Mouse (Mus musculus) stomach, embryonic 16.5 days (tissue): Measurements from ENCODE around the gene Alg5. TPM values are rescaled to one million over a fixed set of nuclear protein-coding genes. Genes with fewer than 3 reads are reported as not detected.
A peak's percentile ranks its signal among the peaks of the same experiment; 100 is the strongest.

ENCODE experiments used
- ATAC-seq: fragments of 200-750 bp; cut with Nextera tagmentation; 2 replicates; pipeline ENCODE4 v1.8.0; 2017; ENCODE audit warnings: moderate number of reproducible peaks, moderate TSS enrichment; ENCODE audit not compliant: insufficient read depth, low FRiP score
- H3K27ac ChIP-seq: fragments of 300-500 bp; sonication (generic); 2 replicates; pipeline ENCODE4 v1.5.1; 2014; ENCODE audit warnings: low read length
- H3K27me3 ChIP-seq: fragments of 300-500 bp; sonication (generic); 2 replicates; pipeline ENCODE4 v1.6.1; 2014; ENCODE audit warnings: low read length, control low read depth, mixed read lengths; ENCODE audit not compliant: control insufficient read depth, insufficient read depth
- H3K36me3 ChIP-seq: fragments of 300-500 bp; sonication (generic); 2 replicates; pipeline ENCODE4 v1.6.1; 2014; ENCODE audit warnings: low read length; ENCODE audit not compliant: control insufficient read depth, insufficient read depth
- H3K4me1 ChIP-seq: fragments of 300-500 bp; sonication (generic); 2 replicates; pipeline ENCODE4 v1.6.1; 2014; ENCODE audit warnings: low read length, control low read depth, mixed read lengths; ENCODE audit not compliant: control insufficient read depth, insufficient read depth
- H3K4me2 ChIP-seq: fragments of 300-500 bp; sonication (generic); 2 replicates; pipeline ENCODE4 v1.6.1; 2014; ENCODE audit warnings: low read depth, low read length, mixed read lengths
- H3K4me3 ChIP-seq: fragments of 300-500 bp; sonication (generic); replicated peaks from 2 replicates; pipeline ENCODE4 v1.5.1; 2014; ENCODE audit warnings: mild to moderate bottlenecking, low read length
- H3K9ac ChIP-seq: fragments of 300-500 bp; sonication (generic); 2 replicates; pipeline ENCODE4 v1.6.1; 2014; ENCODE audit warnings: low read length
- H3K9me3 ChIP-seq: fragments of 300-500 bp; sonication (generic); replicated peaks from 2 replicates; pipeline ENCODE4 v1.6.1; 2016; ENCODE audit warnings: low read length, control low read depth; ENCODE audit not compliant: control insufficient read depth
- WGBS: fragments of 180-500 bp; shearing (Covaris S2); extraction: QIAGEN DNeasy Blood & Tissue Kit; methylation state at CpG from one replicate; pipeline ENCODE4 v1.1.7; 2014; 5-methylcytosine and 5-hydroxymethylcytosine counted together
- polyA plus RNA-seq: library from polyadenylated mRNA; unstranded; fragments of >200 nt; fragmentation: Nextera tagmentation; extraction: Ambion mirVana; gene quantifications from 2 replicates; pipeline ENCODE4 v1.2.1, GENCODE M21; 2015

Alg5 gene
- polyA plus RNA-seq, 1 experiment from 2014 or later = 63.6 TPM

DNA sequence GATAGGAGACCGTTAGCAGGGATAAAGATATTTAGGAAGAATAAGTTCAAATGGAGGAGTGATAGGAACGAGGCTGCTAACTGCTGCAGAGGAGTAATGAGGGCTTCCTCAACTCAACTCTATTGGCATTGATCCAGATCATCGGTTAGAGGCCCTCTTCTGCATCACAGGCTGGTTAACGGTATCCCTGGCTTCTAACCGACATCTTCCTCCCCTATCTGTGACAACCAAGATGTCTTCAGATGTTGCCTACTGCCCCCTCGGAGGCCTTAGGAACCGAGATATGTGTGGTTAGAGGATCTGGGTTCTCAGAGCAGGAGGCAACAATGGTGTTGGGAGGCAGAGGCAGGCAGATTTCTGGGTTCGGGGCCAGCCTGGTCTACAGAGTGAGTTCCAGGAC, 33.3 kb downstream of the Alg5 start:
- no peaks in the 10 kb centered on the region for H3K27me3 ChIP-seq
- no peak overlapping the region for H3K4me2 ChIP-seq
- no peaks in the 10 kb centered on the region for H3K36me3 ChIP-seq
- ATAC-seq = no peak
- H3K27ac ChIP-seq = no peak overlapping the region
- no peak overlapping the region for H3K9ac ChIP-seq
- H3K4me3 ChIP-seq = no peak overlapping the region
- 82% methylated on average over 8 of the region's 8 CpGs for WGBS
- peaks cover 3% of the 10 kb centered on the region; the same call in 1 of the 2 replicates for H3K9me3 ChIP-seq
- peaks cover 7% of the 10 kb centered on the region for H3K4me1 ChIP-seq

DNA sequence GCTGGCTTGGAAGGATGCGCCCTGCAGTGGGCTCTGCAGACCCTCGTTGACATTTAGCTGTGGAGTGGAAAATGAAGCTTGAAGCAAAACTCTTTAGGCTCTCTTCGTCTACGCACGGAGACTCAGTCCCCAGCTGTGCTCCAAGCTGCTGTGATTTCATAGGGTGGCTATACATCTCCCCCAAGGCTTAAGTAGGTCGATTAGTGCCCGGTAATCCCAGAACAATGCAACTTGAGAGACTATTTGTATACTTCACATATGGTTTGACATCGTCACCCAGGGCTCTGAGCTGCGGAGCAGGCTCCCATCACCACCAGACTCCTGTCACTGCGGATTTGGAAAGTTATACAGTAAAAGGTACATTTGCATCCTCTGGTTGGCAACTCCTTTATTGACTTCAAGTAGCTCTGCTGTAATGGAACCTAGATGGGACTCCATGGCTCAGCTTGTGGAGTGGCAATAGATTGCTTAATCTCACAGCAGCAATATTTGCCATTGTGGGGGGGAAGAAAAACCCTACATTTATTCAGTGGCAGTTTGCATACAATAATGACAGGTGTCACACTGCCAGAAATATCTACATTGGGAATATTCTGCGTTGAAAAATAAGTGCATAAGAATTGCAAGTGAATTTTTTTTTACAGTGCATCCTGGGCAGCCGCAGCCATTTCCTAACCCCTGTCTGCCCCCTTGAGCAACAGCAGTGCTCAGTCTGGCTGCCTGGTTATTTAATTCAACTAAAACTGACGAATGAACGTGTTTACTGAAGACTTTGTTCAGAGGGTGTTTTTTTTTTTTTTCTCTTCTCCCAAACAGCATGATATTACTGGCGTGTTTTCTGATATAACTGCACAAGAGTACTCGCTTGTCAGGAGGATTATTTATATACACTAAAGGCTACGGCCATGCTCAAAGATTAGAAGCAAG, 34.3 kb downstream of the Alg5 start:
- 57% methylated on average over 17 of the region's 17 CpGs for WGBS

DNA sequence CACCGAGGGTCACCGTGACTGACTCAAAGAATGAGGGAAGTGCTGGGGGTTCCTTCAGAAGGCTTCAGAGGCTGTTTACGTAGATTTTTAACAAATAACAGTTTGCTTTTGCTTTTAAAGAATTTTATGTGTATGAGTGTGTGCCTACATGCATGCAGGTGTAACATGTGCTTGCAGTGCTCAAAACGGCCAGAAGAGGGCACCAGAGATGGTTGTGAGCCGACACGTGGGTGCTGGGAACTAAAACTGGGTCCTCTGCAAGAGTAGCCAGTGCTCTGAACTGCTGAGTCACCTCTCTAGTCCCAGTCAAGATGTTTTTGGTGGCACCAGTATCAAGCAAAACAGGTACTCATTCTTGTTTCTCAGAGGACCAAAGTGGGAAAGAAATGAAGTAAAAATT, 38.3 kb downstream of the Alg5 start:
- Histone ChIP-seq H3K27ac (no peak overlapping the region), H3K4me2 (no peak overlapping the region), H3K27me3 (no peaks in the 10 kb centered on the region), H3K4me3 (no peak overlapping the region), H3K9me3 (peaks cover 5% of the 10 kb centered on the region; the same call in 1 of the 2 replicates), H3K9ac (no peak overlapping the region), H3K4me1 (peaks cover 10% of the 10 kb centered on the region), H3K36me3 (no peaks in the 10 kb centered on the region)
- 86% methylated on average over 6 of the region's 6 CpGs for WGBS
- no peak for ATAC-seq

More for the DNA sequence above, 34.3 kb downstream of the Alg5 start:
- Histone ChIP-seq H3K4me1 (peaks cover 8% of the 10 kb centered on the region), H3K27me3 (no peaks in the 10 kb centered on the region), H3K9ac (no peak overlapping the region), H3K27ac (no peak overlapping the region), H3K4me3 (no peak overlapping the region), H3K9me3 (peaks cover 5% of the 10 kb centered on the region; the same call in 1 of the 2 replicates), H3K4me2 (no peak overlapping the region), H3K36me3 (no peaks in the 10 kb centered on the region)
- no peak for ATAC-seq

DNA sequence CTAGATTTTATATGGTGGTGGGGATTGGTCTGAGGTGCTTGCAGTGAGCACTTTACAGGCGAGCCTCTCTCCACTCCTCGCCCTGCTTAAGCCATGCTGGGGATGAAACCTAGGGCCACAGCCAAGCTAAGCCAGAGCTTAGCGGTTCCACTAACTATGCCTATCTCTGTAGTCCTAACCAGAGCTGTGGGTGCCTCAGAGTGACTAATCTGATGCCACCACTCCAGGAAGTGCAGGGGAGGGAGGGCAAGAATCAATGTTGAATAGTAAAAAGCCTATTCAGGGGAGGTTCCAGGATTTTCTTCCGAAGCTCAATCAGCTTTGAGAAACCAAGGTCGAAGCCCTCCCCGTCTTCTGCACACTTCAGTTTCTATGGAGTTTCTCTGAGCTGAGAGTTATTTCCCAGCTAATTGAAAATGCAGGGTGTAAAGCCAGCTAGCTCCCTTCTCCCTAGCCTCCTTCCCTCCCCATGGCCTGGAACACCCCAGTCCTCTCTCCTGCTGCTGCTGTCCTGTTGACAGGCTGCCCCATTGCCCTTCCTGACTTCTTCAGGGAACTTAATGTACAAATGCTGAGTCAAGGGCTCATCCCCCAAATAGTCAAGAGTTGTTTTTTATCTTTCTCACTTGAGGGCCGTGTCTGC, 40.8 kb downstream of the Alg5 start:
- Histone ChIP-seq H3K9ac (no peak overlapping the region), H3K27me3 (no peaks in the 10 kb centered on the region), H3K9me3 (peaks cover 5% of the 10 kb centered on the region; the same call in 1 of the 2 replicates), H3K4me1 (0 out of 2 replicates have a peak, but pooled peaks cover 3% of the 10 kb centered on the region), H3K4me2 (no peak overlapping the region), H3K36me3 (no peaks in the 10 kb centered on the region), H3K4me3 (no peak overlapping the region), H3K27ac (no peak overlapping the region)
- ATAC-seq = 0 out of 2 replicates have a peak, but pooled peaks have one; percentile 37
- WGBS = 65% methylated on average over 7 of the region's 7 CpGs

DNA sequence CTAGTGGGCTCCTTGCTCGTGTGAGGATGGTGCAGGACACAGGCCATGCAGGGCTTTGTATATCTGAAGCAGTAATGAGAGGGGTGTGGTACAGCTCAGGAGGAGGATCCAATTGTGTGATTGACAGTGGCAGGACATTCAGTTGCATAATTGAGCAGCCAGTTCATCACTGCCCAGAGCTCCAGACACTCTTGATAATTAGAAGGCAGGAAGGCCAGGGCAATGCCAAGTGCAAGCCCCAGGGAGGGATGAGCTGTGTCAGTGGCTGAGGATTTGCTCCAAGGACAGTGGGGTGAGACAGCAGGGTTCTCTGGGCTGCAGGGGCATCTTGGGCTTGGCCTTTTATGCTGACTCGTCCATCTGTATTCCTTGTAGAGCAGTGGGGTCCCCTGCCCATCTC, 55.3 kb downstream of the Alg5 start:
- H3K27me3 ChIP-seq = no peaks in the 10 kb centered on the region
- no peaks in the 10 kb centered on the region; the same call in 1 of the 2 replicates for H3K36me3 ChIP-seq
- H3K4me3 ChIP-seq = no peak overlapping the region
- H3K9ac ChIP-seq = no peak overlapping the region
- 65% methylated on average over 2 of the region's 2 CpGs for WGBS
- H3K4me2 ChIP-seq = no peak overlapping the region
- no peaks in the 10 kb centered on the region for H3K4me1 ChIP-seq
- H3K27ac ChIP-seq = no peak overlapping the region
- H3K9me3 ChIP-seq = peaks cover 11% of the 10 kb centered on the region; the same call in 1 of the 2 replicates
- ATAC-seq = no peak

DNA sequence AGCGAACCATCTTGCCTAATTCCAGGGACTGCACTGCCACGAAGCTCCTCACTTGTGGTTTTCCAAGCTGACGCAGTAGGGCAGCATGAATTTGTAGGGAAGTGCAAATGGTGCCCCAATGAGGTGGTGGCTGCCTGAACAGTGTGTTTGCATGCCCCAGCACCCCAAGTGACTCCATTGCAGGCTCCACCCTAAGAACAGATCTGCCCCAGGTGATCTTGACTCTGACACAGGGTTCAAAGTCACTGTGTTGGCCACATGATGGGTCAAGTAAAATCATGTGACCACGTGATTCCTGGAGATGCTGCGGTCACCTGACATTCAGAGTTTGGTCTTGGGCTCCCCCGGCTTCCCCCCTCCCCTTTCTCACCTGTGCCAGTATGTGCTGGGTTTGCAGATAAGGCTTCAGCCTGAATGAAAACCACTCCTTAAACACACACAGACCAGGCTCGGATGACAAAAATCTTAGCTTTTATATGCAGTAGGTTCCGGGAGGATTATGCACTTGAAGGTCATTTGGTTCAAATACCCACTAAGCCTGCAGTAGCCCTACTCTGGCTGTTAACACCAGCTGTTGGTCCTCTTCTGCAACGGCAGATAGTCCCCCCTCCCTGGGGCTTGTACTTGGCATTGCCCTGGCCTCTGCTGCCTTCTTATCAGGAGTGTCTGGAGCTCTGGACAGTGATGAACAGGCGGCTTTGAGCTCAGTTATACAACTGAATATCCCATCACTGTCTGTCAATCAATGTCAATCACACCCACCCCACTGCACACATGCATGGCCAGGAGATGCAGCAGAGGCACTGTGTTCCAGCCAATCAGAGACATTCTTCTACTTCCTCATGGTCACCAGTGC, 56.7 kb downstream of the Alg5 start:
- no peak overlapping the region for H3K4me2 ChIP-seq

DNA sequence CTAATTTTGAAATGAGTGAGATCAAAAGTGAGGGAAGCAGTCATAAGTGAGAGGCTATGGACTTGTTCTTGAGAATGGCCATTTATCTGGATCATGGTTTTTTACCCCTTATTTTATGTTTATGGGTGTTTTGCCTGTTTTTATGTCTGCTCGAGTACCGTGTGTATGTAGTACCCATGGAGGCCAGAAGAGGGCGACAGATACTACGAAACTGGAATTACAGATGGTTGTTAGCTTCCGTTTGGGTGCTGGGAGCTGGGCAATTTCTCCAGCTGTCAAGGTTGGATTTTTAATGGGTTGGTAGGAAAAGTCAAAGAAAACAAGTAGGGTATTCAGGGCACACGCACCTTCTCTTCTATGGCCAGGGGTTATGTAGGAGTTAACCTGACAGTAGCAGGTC, 58.4 kb downstream of the Alg5 start:
- no peaks in the 10 kb centered on the region for H3K27me3 ChIP-seq
- no peak for ATAC-seq
- WGBS = 87% methylated on average over 6 of the region's 6 CpGs
- no peaks in the 10 kb centered on the region; the same call in 1 of the 2 replicates for H3K36me3 ChIP-seq
- H3K4me2 ChIP-seq = no peak overlapping the region
- no peak overlapping the region for H3K4me3 ChIP-seq
- no peaks in the 10 kb centered on the region for H3K4me1 ChIP-seq
- peaks cover 11% of the 10 kb centered on the region; the same call in 1 of the 2 replicates for H3K9me3 ChIP-seq
- no peak overlapping the region for H3K27ac ChIP-seq
- H3K9ac ChIP-seq = no peak overlapping the region

More for the DNA sequence above, 56.7 kb downstream of the Alg5 start:
- Histone ChIP-seq H3K27me3 (no peaks in the 10 kb centered on the region), H3K27ac (no peak overlapping the region), H3K4me1 (no peaks in the 10 kb centered on the region), H3K36me3 (no peaks in the 10 kb centered on the region; the same call in 1 of the 2 replicates), H3K9me3 (peaks cover 11% of the 10 kb centered on the region; the same call in 1 of the 2 replicates), H3K4me3 (no peak overlapping the region), H3K9ac (no peak overlapping the region)
- ATAC-seq = peak; percentile 81
- 52% methylated on average over 10 of the region's 10 CpGs for WGBS

DNA sequence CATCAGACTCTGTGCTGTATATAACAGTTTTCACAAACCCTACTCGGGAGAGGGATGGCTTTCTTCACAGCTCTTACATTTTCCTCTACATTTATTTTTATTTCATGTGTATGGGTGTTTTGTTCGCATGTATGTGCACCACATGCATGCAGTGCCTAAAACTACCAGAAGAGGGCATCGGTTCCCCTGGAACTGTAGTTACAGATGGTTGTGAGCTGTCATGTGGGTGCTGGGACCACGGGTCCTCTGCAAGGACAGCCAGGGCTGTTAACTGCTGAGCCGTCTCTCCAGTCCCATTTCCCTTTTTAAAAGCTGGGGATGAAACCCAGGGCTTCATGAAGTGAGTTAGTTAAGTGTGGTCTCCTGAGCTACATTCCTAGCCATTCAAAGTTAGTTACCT, 60.0 kb downstream of the Alg5 start:
- Histone ChIP-seq H3K4me3 (no peak overlapping the region), H3K36me3 (no peaks in the 10 kb centered on the region; the same call in 1 of the 2 replicates), H3K27me3 (no peaks in the 10 kb centered on the region), H3K9ac (no peak overlapping the region), H3K4me1 (no peaks in the 10 kb centered on the region), H3K4me2 (no peak overlapping the region), H3K9me3 (peaks cover 11% of the 10 kb centered on the region; the same call in 1 of the 2 replicates), H3K27ac (no peak overlapping the region)
- no peak for ATAC-seq
- WGBS = 94% methylated on average over 5 of the region's 5 CpGs
